Mouse (Mus musculus): ENCODE measurements at regions not wholly inside any gene's neighbourhood (a gene's known extent, or its start where the extent isn't known, plus 50 kb on each side); places are given as distances from the start of the nearest gene placed in this dataset.

DNA sequence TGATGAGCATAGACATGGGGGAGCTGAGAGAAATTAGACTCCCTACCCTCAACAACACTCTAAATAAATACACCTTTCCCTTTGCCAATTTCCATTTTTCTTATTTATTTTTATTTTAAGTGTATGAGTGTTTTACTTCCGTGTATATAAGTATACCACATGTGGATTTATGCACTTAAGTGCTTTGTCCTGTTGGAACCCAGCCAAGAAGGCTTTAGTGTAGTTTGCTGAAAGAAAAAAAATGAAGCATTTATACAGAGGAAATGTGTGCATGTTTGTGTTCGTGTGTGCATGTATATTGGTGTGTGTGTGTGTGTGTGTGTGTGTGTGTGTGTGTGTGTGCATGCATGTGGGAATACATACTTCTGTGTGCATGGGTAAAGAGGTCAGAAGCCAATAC lies 157.6 kb upstream of the Tbl1x start:
- TF ChIP-seq CTCF (IDR thresholded peaks at IDR 0.05; ENCODE audit: low read depth, low read length), result no peak
- no peak for TF ChIP-seq POLR2A (IDR thresholded peaks at IDR 0.05; ENCODE audit: extremely low read depth, insufficient read depth, low read length)
